Mouse (Mus musculus): ENCODE results near the gene Frzb.

The Frzb gene

GRCm38 (mm10) chr2:80423116-80423515 is 24.3 kb downstream of the Frzb start:
- DNase-seq (ENCODE audit: low spot score) = no peak

GRCm38 (mm10) chr2:80421990-80422389 is 25.4 kb downstream of the Frzb start:
- DNase-seq (ENCODE audit: low spot score) = no peak

GRCm38 (mm10) chr2:80416286-80416685 is 31.1 kb downstream of the Frzb start:
- DNase-seq (ENCODE audit: low spot score) = no peak

- no peak for DNase-seq (ENCODE audit: low spot score)
Measured at GRCm38 (mm10) chr2:80414387-80414786, 33.0 kb downstream of the Frzb start.

GRCm38 (mm10) chr2:80413124-80413523 is 34.3 kb downstream of the Frzb start:
- DNase-seq (ENCODE audit: low spot score) = no peak

GRCm38 (mm10) chr2:80409893-80410574 is 37.4 kb downstream of the Frzb start:
- DNase-seq (ENCODE audit: low spot score) = no peak

- no peak for DNase-seq (ENCODE audit: low spot score)
Measured at GRCm38 (mm10) chr2:80404770-80405169, 42.7 kb downstream of the Frzb start.

GRCm38 (mm10) chr2:80398595-80399099 is 48.8 kb downstream of the Frzb start:
- DNase-seq (ENCODE audit: low spot score) = no peak

GRCm38 (mm10) chr2:80396864-80397263 is 50.6 kb downstream of the Frzb start:
- DNase-seq (ENCODE audit: low spot score) = no peak

GRCm38 (mm10) chr2:80396057-80396456 is 51.4 kb downstream of the Frzb start:
- DNase-seq (ENCODE audit: low spot score) = no peak

GRCm38 (mm10) chr2:80388341-80388740 is 59.1 kb downstream of the Frzb start:
- DNase-seq (ENCODE audit: low spot score) = no peak

- DNase-seq (ENCODE audit: low spot score) = no peak
Measured at GRCm38 (mm10) chr2:80387668-80388067, 59.8 kb downstream of the Frzb start.

- no peak for DNase-seq (ENCODE audit: low spot score)
Measured at GRCm38 (mm10) chr2:80386255-80386654, 61.2 kb downstream of the Frzb start.

- no peak for DNase-seq (ENCODE audit: low spot score)
Measured at GRCm38 (mm10) chr2:80384447-80384846, 63.0 kb downstream of the Frzb start.

- no peak for DNase-seq (ENCODE audit: low spot score)
Measured at GRCm38 (mm10) chr2:80379848-80380247, 67.6 kb downstream of the Frzb start.

- no peak for DNase-seq (ENCODE audit: low spot score)
Measured at GRCm38 (mm10) chr2:80374892-80375291, 72.5 kb downstream of the Frzb start.

- no peak for DNase-seq (ENCODE audit: low spot score)
Measured at GRCm38 (mm10) chr2:80371458-80371857, 76.0 kb downstream of the Frzb start.
